Mouse (Mus musculus) ovary, postnatal 14 days (tissue): ENCODE results near the gene Hivep3.

ENCODE experiments used
- DNase-seq: peaks from one replicate; pipeline ENCODE4 v3.0.0; 2022; ENCODE audit warnings: low spot score

The Hivep3 gene

DNA sequence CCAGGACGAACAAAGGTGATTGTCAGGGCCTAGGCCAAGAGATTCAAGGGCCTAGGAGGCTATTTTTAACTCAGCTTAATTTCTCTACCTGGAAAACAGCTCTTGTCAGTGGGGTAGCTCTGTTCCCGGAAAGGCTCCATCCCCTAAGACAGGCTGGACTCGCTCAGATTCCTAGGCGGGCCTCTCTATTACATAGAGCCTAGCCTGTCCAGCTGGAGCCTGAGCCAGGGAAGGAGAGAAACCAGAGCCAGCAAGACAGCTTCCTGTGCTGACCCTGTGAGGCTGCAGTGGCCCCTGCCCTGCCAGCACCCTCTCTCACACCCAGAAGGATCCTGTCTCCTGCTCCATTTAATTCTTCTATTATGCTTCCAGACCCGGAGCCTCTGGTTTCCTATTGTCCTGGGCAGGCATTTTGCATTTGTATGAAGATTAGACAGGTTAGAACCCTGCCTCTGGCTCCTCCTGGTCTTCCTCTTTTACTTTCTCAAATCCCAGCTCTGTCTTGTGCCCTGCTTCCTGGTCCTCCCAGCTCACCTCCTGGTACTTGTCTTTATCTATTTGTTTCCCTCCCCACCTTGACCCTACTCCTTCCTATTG lies 425.2 kb downstream of the Hivep3 start:
- no peak for DNase-seq

DNA sequence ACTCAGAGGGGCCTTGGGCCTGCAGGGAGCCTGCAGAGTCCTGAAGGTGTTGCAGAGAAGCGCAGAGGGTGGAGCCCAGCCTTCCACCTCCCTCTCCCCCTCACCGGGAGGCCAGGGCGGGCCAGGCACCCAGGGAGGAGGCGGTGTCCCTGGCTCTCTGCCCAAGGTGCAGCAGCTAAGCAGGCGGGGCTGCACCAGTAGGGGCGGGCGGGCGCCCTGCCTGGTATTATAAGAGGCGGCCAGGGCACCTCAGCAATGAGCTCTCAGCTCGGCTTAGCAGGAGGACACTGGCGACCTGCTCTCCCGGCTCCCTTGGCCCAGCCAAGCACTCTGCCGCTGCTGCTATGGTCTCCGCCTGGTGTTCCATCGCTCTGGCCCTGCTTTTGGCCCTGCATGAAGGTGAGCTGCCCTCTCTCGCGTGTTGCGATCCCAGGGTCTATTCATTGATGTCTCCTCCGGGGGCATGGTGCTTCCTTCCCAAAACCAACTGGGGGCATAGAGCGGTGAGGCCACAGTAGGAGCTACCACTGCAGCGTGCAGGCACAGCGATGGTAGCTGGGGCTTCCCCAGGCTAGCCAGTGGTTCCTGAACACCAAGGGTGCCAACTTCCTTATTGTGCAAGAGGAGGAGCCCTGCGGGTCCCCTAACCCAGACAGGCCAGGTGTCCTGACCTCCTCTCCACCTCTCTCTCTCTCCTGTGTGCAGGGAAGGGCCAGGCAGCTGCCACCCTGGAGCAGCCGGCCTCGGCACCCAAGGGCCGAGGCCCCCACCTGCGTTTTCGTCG lies 427.8 kb downstream of the Hivep3 start, which contains the start of gene Edn2:
Gene Edn2, plus strand, starts transcription at position 41 of the 784 bp plus-strand sequence.
- peak; percentile 74 for DNase-seq

DNA sequence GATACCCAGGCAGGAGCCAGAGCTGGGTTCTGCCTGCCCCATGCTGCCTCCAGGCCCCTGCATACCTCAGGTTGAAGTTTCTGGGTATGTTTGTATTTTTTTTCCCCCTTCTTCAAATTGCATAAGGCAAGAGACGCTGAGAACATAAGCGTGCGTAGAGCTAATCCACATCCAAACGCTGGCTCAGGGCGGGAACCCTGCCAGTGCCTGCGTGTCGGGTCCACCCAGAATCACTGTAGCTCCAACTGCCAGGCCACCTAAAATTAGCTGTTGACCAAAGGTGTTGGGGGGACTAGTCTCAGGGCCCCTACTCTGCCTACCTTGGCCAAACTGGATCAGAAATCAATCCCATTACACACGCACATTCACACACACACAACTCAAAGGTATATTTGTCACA lies 429.0 kb downstream of the Hivep3 start:
- no peak for DNase-seq

GRCm38 (mm10) chr4:120163242-120163641 lies 429.7 kb downstream of the Hivep3 start:
- DNase-seq, result peak; percentile 55

GRCm38 (mm10) chr4:120164316-120164715 lies 430.7 kb downstream of the Hivep3 start:
- no peak for DNase-seq

- no peak for DNase-seq
These were observed 434.2 kb downstream of the Hivep3 start for GRCm38 (mm10) chr4:120167778-120168177.

DNA sequence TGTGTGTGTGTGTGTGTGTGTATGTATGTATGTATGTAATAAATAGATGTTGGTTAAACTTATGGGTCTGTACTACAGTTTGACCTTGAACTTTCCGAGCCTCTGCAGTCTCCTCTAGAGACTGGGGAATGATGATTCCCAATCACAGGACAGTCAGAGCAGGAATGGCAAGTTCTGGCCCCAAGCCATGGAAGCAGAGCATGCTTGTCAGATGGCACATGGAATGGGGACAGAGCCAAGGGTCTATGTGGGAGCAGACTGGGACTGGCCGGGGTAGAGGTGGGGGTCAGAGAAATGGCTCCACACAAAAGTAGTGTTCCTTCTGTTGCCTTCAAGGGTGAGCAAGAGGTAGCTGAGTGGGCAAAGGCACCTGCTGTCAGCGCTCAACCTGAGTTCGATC lies 434.8 kb downstream of the Hivep3 start:
- DNase-seq, result no peak

DNA sequence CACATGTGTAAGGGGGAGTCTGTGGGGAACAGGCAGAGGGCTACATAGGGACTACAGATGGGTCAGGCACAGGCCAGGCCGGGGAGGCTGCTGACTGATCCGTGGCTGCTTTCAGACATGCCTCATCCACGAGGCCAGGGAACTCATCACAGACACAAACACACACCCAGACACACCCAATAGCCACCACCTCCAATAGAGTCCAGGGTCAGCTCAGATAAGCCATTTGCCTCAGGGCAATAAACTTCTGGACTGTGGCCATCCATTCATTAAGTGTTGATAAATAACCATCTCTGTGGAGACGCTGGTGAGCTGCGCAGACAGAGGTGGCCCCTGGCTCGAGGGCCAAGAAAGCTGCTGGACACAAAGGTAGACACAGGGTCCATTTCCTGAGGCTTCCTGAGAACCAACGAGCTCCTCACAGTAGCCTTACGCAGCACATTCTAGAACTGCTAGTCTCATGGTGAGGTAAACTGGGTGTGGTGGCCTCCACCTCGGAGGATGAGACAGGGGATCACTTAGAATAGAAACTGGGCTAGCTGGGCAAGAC lies 436.9 kb downstream of the Hivep3 start:
- no peak for DNase-seq

GRCm38 (mm10) chr4:120172050-120172684 lies 438.6 kb downstream of the Hivep3 start:
- DNase-seq, result peak; percentile 25

DNA sequence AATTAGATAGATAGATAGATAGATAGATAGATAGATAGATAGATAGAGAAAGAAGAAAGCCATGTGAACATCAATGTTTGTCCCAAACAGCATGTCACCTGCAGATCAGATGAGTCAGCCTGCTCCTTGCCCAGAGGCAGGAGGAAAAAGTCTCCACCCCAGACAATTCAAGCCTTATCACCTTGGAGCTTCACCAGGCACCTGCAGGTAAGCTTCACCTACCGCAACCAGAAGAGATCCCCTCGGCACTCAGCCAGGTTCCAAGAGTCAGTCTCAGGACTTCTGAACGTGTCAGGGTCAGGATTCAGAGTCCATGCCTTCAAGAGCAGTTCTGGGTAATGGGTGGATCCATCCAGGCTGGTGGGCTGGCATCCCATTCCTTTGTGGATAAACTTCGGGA lies 445.5 kb downstream of the Hivep3 start:
- no peak for DNase-seq

DNA sequence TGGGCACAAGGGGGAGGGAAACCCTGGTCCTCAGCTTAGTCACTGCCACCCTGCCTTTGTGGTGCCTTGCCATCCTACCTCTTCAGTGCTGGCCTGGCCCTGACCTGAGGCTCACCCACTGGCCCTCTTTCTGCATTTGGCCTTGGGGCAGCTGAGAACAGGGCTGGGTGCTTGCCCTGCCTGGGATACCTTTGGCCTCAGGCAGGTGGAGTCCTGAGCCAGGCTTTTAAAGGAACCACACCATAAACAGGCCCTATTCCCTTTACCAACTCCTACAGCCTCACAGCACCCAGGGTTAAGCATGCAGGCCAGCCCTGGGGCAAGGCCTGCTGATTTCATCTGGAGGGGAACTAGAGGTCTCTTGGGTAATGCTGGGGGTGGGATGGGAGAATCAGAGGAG lies 447.0 kb downstream of the Hivep3 start:
- DNase-seq, result no peak

DNA sequence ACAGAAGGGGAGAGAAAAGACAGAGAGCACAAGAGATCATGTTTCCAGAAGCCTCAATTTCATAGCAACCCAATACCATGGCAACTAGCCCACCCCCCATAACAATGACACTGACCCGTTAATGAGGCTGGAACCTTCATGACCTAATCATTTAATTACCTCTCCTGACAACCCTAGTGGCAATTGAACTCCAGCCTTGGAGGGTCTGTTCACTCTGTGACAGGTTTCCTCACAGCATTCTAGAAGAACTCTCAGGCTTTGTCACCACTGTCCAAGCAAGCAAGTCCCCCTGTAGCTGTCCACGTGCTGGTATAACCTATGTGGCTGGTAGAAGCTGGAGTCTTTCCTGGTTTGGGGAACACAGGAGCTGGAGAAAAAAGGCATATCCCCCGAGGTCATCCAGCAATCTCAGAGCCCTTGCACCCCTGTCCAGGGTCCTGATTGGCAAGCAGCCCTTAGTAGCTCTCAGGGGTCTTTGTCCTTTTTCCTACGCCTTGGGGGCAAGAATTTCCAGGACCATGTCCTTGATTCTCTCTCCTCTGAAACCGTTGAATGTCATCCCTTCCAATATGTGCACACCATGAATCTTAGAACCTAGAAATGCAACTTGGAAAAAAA lies 450.9 kb downstream of the Hivep3 start:
- DNase-seq, result no peak

GRCm38 (mm10) chr4:120186441-120186840 lies 452.9 kb downstream of the Hivep3 start:
- DNase-seq, result no peak

DNA sequence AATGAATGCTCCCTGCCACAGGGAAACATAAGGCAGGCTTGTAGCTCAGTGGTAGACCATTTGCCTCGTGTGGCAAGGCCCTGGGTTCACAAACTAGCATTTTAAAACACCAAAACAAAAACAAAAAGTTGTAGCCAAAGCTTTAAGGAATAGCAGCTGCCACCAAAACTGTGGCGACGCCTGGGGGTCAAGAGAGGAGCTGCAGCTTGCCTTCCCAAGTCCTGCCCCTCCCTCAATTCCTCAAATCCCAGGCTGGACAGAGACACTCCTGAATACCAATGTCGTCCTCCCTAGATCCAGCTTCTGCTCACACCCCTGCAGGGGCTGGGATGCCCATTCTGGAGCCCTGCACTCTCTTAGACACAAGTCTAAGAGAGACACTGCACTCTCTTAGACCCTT lies 453.4 kb downstream of the Hivep3 start:
- no peak for DNase-seq
